16 mouse cellular contexts compared by ENCODE assay signal in the genomic region with DNA sequence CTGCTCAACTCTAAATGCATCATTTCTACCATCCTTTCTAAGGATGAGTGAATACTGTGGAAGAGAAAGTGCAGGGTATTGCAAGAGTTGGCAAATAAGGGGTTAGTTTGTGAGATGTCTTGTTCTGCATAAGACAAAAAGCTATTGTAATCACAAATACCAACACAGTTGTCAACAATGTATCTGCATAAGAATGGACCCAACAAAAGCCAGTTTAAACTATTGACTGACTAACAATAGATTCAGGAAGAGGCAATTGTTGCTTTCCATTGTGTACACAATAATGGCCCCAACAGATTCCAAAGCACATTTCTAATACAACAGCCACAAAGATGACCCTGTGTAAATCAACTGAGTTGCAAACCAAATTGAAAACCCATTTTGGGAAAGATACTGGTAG.
"Had no signal": no experiment of that assay in that cellular context is flagged by ENCODE, and none has a peak within 500 bp of the region (broad histone marks: within the 10 kb centered on the region; RNA-seq: fewer than 3 reads in every experiment).

No protein-coding gene starts in this region.

- H3K4me3 ChIP-seq: liver, embryonic 15.5 days; midbrain, embryonic 10.5 days; midbrain, embryonic 12.5 days; myocyte; neural tube, embryonic 13.5 days; neural tube, embryonic 15.5 days had no signal

- H3K9ac ChIP-seq: liver, embryonic 15.5 days; liver, postnatal 0 days; lung, embryonic 14.5 days; midbrain, embryonic 12.5 days; neural tube, embryonic 13.5 days; neural tube, embryonic 15.5 days had no signal

- H3K36me3 ChIP-seq: liver, embryonic 15.5 days; midbrain, embryonic 10.5 days; midbrain, embryonic 12.5 days; neural tube, embryonic 13.5 days; neural tube, embryonic 15.5 days had no signal

- DNase-seq: liver, postnatal 0 days; lung, embryonic 14.5 days; lung, postnatal 10 days; lung, postnatal 4 days; midbrain, embryonic 14.5 days; retina, postnatal 1 day; right cerebral cortex, adult 18-20 months; right cerebral cortex, postnatal 14 days; thymus, postnatal 14 days; thymus, postnatal 36 days had no signal

- H3K27ac ChIP-seq: liver, embryonic 15.5 days; midbrain, embryonic 10.5 days; midbrain, embryonic 12.5 days; neural tube, embryonic 13.5 days; neural tube, embryonic 15.5 days had no signal

- H3K4me1 ChIP-seq: liver, embryonic 15.5 days; midbrain, embryonic 10.5 days; midbrain, embryonic 12.5 days; neural tube, embryonic 13.5 days; neural tube, embryonic 15.5 days had no signal

- H3K9me3 ChIP-seq: liver, embryonic 15.5 days; midbrain, embryonic 10.5 days; midbrain, embryonic 12.5 days; neural tube, embryonic 13.5 days; neural tube, embryonic 15.5 days had no signal

- H3K27me3 ChIP-seq: liver, embryonic 15.5 days; midbrain, embryonic 12.5 days; neural tube, embryonic 13.5 days; neural tube, embryonic 15.5 days had no signal
